Mouse (Mus musculus) mature B cell (primary cell): Measurements from ENCODE around the gene Nol9.

Experiments
- in situ Hi-C: fragments of 300-500 bp; cut with MboI; formaldehyde crosslinking; loops from 2 replicates; pipeline ENCODE4 v1.14.3; 2019

The Nol9 gene

GRCm38 (mm10) chr4:152092751-152093293, 53.7 kb downstream of the Nol9 start:
- in situ Hi-C loops = no loop called here

GRCm38 (mm10) chr4:152094233-152094632, 55.1 kb downstream of the Nol9 start:
- in situ Hi-C loops = no loop called here

GRCm38 (mm10) chr4:152095937-152096910, 57.1 kb downstream of the Nol9 start:
- in situ Hi-C loops = no loop called here

GRCm38 (mm10) chr4:152096927-152097326, 57.8 kb downstream of the Nol9 start:
- in situ Hi-C loops = no loop called here

GRCm38 (mm10) chr4:152097911-152098799, 59.0 kb downstream of the Nol9 start:
- in situ Hi-C loops = no loop called here

- in situ Hi-C loops = no loop called here
Observed at GRCm38 (mm10) chr4:152100541-152100940, 61.4 kb downstream of the Nol9 start.

GRCm38 (mm10) chr4:152101081-152101653, 62.0 kb downstream of the Nol9 start:
- in situ Hi-C loops = no loop called here

GRCm38 (mm10) chr4:152101921-152102320, 62.8 kb downstream of the Nol9 start:
- in situ Hi-C loops = no loop called here

- in situ Hi-C loops = no loop called here
Observed at GRCm38 (mm10) chr4:152103025-152103424, 63.9 kb downstream of the Nol9 start.

- in situ Hi-C loops = no loop called here
Observed at GRCm38 (mm10) chr4:152106746-152107145, 67.6 kb downstream of the Nol9 start.

- in situ Hi-C loops = no loop called here
Observed at GRCm38 (mm10) chr4:152107493-152107892, 68.4 kb downstream of the Nol9 start.

GRCm38 (mm10) chr4:152107971-152108509, 68.9 kb downstream of the Nol9 start:
- in situ Hi-C loops = no loop called here

- in situ Hi-C loops = no loop called here
Observed at GRCm38 (mm10) chr4:152108673-152109072, 69.6 kb downstream of the Nol9 start.

- in situ Hi-C loops = no loop called here
Observed at GRCm38 (mm10) chr4:152109509-152109908, 70.4 kb downstream of the Nol9 start.

- in situ Hi-C loops = no loop called here
Observed at GRCm38 (mm10) chr4:152110689-152111088, 71.6 kb downstream of the Nol9 start.
